ENCODE assay signal across 18 mouse cellular contexts in the genomic region with DNA sequence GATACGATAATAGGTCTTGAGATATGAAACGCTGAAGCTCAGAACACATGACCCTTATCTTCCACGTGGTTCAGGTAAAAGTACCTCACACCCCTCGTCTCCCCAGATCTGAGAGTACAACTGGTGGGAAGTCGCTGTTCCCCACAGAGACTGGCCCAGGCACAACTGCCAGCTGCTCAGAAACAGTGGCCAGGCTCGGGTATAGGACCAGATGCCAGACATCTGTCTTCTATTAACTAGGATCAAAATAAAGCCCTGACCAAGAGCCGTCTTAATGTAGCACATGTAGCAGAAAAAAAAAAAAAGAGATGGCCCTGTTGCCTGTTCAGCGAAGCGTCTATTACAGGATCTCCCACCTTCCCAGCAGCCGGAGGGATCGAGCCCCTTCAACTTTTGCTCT. TPM values are rescaled to one million over a fixed set of nuclear protein-coding genes. Genes with fewer than 3 reads are reported as not detected.
"Had no signal": no experiment of that assay in that cellular context is flagged by ENCODE, and none has a peak within 500 bp of the region (broad histone marks: within the 10 kb centered on the region; RNA-seq: fewer than 3 reads in every experiment).

No protein-coding gene starts in this region.

- H3K4me2 ChIP-seq: midbrain, embryonic 13.5 days; neural tube, embryonic 15.5 days had no signal

- H3K9me3 ChIP-seq: midbrain, embryonic 13.5 days; neural tube, embryonic 15.5 days had no signal

- H3K4me3 ChIP-seq: layer of hippocampus, adult 2 months; left cerebral cortex, adult 2 months; midbrain, embryonic 13.5 days; myocyte; neural tube, embryonic 15.5 days had no signal

- ATAC-seq: midbrain, embryonic 13.5 days had no signal

- H3K9ac ChIP-seq: liver, embryonic 14.5 days; midbrain, embryonic 13.5 days; neural tube, embryonic 15.5 days had no signal

- DNase-seq: kidney, adult 18-20 months; kidney, postnatal 36 days; lung, adult 18-20 months; thymus, postnatal 4 days had no signal

- H3K27me3 ChIP-seq: midbrain, embryonic 13.5 days; neural tube, embryonic 15.5 days had no signal

- H3K4me1 ChIP-seq: midbrain, embryonic 13.5 days; neural tube, embryonic 15.5 days had no signal

- H3K36me3 ChIP-seq: midbrain, embryonic 13.5 days; neural tube, embryonic 15.5 days had no signal

- H3K27ac ChIP-seq: layer of hippocampus, adult 2 months; left cerebral cortex, adult 2 months; liver, embryonic 14.5 days; midbrain, embryonic 13.5 days; neural tube, embryonic 15.5 days; stomach, postnatal 0 days had no signal

RNA-seq across cellular contexts. Expression of gene Foxd1, which starts 29.0 kb away (rescaled TPM):
- total RNA-seq: liver, adult 2 months; megakaryocyte-erythroid progenitor cell, adult 5-6 weeks had no signal
- polyA plus RNA-seq: liver, adult 2 months; lung, embryonic 16.5 days; stomach, postnatal 0 days had no signal

RNA-seq across cellular contexts. Expression of gene Gm21976, which starts 45.3 kb away (rescaled TPM):
- total RNA-seq: layer of hippocampus, adult 2 months; layer of hippocampus, postnatal 14 days; left cerebral cortex, adult 2 months; left cerebral cortex, postnatal 25 days; liver, adult 2 months; megakaryocyte-erythroid progenitor cell, adult 5-6 weeks had no signal
- polyA plus RNA-seq: kidney, embryonic 16.5 days; liver, adult 2 months; liver, embryonic 14.5 days; lung, embryonic 16.5 days; midbrain, embryonic 13.5 days; myocyte; neural tube, embryonic 11.5 days; neural tube, embryonic 15.5 days; stomach, postnatal 0 days had no signal
